Mouse (Mus musculus): ENCODE results near the gene Gm21750. TPM values are rescaled to one million over a fixed set of nuclear protein-coding genes. Genes with fewer than 3 reads are reported as not detected.

The Gm21750 gene
- not detected in 2 replicates for polyA plus RNA-seq (2012; rRNA removed)

GRCm38 (mm10) chr14:73660925-73661324, at the start of gene Gm21750:
Gene Gm21750 (plus strand): TSS chr14:73661225.

Other genes with a start within 250 kb of the Gm21750 start
- 15.1 and 15.3 TPM in 2 replicates for gene Med4, start 151.2 kb upstream of the Gm21750 start, polyA plus RNA-seq (2012; rRNA removed)
- gene Sucla2, start 135.9 kb upstream of the Gm21750 start, polyA plus RNA-seq (2012; rRNA removed) = 33.7 and 33.9 TPM in 2 replicates
- 0.75 and 0.93 TPM in 2 replicates for gene Nudt15, start 113.0 kb upstream of the Gm21750 start, polyA plus RNA-seq (2012; rRNA removed)